Mouse (Mus musculus): Measurements from ENCODE around the gene Map2k5.

DNA sequence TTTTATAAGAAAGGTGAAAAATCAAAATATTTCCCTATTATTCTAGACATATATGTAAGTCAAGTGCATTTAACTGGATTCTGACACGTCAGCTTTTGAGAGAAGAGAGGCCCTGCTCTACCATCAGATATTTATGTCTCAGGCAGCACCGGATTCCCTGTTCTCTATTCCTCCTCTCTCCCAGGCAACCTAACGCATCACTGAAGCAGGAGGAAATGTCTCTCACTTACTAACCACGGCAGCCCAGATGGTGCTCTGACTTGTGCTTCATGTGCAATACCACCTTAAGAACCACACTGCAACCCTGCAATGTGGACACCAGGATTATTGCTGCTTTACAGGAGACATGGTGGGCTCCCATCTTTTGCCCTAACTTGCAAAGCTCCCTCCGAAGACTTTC is 18.7 kb downstream of the Map2k5 start:
- TF ChIP-seq CTCF (IDR thresholded peaks at IDR 0.05; ENCODE audit: control insufficient read depth, insufficient read depth, insufficient read length) (no peak), USF1 (IDR thresholded peaks at IDR 0.05; ENCODE audit: low read depth) (no peak), CEBPB (IDR thresholded peaks at IDR 0.05; ENCODE audit: low read depth) (no peak), MYOD1 (IDR thresholded peaks at IDR 0.05; ENCODE audit: control insufficient read depth, insufficient read length, low read depth) (no peak), MAX (IDR thresholded peaks at IDR 0.05) (no peak)
